Mouse (Mus musculus): ENCODE measurements around the gene Epb41l2. TPM values are rescaled to one million over a fixed set of nuclear protein-coding genes. Genes with fewer than 3 reads are reported as not detected.

Epb41l2 gene
- total RNA-seq, 2 experiments from 2014 or later, result 66.4 to 68.5 TPM

GRCm38 (mm10) chr10:25457118-25457517 lies 97.5 kb downstream of the Epb41l2 start:
- DNase-seq, result no peak
- intact Hi-C loops (cut with DNase I), result no loop called here

DNA sequence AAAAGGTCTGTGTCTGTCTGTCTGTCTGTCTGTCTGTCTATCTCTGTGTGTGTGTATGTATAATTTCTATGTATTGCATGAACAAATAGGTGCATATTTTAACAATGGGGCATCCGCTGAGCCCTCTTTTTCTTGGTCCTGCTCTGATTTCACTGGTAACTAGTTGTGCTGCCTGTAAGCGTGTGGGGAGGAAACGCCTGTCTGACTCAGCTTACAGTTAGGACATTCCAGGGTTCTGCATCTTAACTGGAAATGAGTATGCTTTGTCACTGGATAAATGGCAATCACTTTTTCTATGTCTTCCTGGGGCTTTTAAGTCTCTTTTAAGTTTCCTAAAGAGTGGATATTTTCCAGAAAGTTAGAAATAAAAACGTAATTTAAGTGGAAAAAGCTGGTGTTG lies 98.4 kb downstream of the Epb41l2 start:
- intact Hi-C loops (cut with DNase I), result no loop called here
- no peak for DNase-seq

DNA sequence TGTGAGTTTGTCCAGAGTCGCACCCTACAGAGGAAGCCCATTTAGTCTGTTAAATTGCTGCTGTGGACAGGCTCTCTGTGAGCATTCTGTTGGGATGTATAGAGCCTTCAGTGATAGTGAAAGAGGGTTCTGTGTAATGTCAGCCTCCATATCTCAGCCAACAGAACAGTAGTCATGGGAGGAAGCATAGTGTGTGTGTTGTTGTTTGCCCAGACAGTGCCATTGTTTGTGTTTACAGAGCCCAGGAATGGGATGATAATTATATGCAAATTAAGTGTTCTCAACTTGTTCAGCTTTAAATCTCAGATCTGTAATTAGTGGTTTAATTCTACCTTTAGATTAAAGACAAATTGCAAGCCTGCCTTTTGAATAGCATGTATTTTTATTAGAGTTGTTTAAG lies 102.2 kb downstream of the Epb41l2 start:
- DNase-seq, result no peak
- intact Hi-C loops (cut with DNase I), result no loop called here

GRCm38 (mm10) chr10:25462669-25463068 lies 103.1 kb downstream of the Epb41l2 start:
- intact Hi-C loops (cut with DNase I), result no loop called here

DNA sequence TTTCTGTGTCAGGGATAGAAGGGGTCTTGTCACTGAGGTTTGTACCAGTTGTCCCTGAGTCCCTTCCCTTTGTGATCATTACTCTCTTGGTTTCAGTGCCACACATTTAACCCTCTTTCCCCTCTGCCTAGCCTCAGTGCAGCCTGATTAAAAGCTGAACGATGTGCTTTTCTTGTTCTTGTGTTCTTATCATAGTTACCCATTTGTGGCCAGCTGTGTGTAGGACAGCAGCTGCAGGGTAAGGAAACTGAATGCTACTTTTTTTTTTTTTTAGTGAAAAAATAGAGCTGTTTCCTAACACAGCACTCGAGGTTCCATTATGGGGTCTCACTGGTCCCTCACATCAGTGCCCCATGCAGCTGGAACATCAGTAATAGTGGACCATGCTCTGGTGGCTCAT lies 106.9 kb downstream of the Epb41l2 start:
- DNase-seq, result no peak
- intact Hi-C loops (cut with DNase I), result no loop called here

More at GRCm38 (mm10) chr10:25462669-25463068, 103.1 kb downstream of the Epb41l2 start:
- no peak for DNase-seq

- intact Hi-C loops (cut with DNase I), result no loop called here
- no peak for DNase-seq
These were observed 112.3 kb downstream of the Epb41l2 start for GRCm38 (mm10) chr10:25471944-25472343.

DNA sequence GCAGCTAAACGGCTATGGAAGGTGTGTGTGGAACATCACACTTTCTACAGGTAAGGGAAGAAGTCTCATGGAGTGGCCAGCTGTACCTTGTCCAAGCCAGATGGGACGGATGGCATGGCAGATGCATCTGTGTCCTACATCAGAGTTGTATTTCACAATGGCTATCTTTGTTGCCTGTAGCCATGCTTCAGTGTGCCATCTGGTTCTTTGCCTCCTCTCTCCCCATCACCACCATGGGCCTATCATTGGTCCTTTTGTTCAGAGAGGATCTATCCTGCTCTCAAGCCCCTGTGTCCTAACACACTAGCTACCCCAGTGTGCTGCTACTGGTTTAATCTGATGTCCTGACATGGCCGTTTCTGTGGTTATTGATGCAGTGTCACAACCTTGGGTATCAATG lies 120.1 kb downstream of the Epb41l2 start:
- DNase-seq, result no peak
- intact Hi-C loops (cut with DNase I), result loop anchor here (5.0 kb wide), 2 partner anchors 32 to 67 kb away; no protein-coding TSS in a partner anchor

GRCm38 (mm10) chr10:25482791-25483190 lies 123.2 kb downstream of the Epb41l2 start:
- intact Hi-C loops (cut with DNase I), result loop anchor here (5.0 kb wide), 2 partner anchors 35 to 70 kb away; no protein-coding TSS in a partner anchor
- no peak for DNase-seq

GRCm38 (mm10) chr10:25488456-25488855 lies 128.9 kb downstream of the Epb41l2 start:
- intact Hi-C loops (cut with DNase I), result loop anchor here (1.0 to 5.0 kb wide), 4 partner anchors 101 to 526 kb away; partner anchors contain the start of gene Epb41l2
- DNase-seq, result peak; percentile 75 to 86

- DNase-seq, result no peak
- intact Hi-C loops (cut with DNase I), result no loop called here
These were observed 139.9 kb downstream of the Epb41l2 start for GRCm38 (mm10) chr10:25499323-25500071.

DNA sequence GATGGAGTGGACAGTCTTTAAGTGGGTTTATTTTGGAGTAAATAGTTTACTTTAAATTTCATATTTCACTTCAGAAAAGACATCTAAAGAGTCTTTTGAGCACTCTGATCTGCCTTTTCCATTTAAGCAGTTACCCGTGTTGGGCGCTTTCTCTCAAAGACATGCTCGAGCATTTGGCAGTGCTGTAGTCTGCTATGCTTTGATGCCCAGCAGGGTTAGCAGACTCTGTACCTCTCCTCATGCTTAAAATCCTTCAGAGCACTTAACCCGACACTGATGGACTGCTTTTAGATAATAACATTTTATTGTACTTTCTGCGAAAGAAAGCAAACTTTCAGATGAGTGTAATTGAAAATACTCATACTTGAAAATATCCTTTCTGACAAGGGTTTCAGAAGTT lies 143.7 kb downstream of the Epb41l2 start:
- intact Hi-C loops (cut with DNase I), result no loop called here
- no peak for DNase-seq

DNA sequence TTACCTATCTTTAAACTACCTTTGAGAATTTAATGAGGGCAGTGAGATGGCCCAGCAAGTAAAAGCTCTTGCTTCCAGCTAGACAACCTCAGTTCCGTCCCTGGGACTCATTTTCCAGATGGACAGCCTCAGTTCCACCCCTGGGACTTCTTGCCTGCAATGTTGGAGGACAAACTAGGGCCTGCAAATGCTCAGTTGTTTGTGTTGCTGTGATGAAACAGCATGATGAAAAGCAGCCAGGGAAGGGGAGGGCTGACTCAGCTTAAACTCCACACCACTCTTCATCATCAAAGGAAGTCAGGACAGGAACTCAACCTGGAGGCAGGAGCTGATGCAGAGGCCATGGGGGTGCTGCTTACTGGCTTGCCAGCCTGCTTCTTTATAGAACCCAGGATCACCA lies 154.2 kb downstream of the Epb41l2 start:
- DNase-seq, result no peak
- intact Hi-C loops (cut with DNase I), result no loop called here

DNA sequence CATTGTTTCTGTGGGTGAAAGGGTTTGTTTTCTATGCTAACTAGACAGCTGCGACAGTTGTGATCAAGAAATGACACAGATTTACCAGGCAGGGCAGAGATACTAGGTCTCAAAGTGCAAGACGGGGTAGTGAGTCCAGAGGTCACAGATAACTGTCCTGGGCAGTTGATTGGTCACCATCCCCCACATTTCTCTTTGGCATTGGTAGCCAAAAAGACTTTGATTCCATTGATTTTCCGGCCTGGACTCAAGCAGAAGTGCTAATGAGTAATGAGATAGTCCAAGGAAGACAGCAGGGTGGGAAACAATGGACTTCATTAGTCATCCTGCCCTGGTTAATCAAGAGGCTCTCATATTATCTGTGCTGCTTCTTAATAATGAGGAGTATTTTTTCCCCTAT lies 160.4 kb downstream of the Epb41l2 start:
- intact Hi-C loops (cut with DNase I), result no loop called here
- DNase-seq, result no peak

- DNase-seq, result peak in 1 of 2 experiments; percentile 23
- intact Hi-C loops (cut with DNase I), result no loop called here
These were observed 160.8 kb downstream of the Epb41l2 start for GRCm38 (mm10) chr10:25520428-25520827.

- intact Hi-C loops (cut with DNase I), result no loop called here
- no peak for DNase-seq
These were observed 164.1 kb downstream of the Epb41l2 start for GRCm38 (mm10) chr10:25523727-25524126.

DNA sequence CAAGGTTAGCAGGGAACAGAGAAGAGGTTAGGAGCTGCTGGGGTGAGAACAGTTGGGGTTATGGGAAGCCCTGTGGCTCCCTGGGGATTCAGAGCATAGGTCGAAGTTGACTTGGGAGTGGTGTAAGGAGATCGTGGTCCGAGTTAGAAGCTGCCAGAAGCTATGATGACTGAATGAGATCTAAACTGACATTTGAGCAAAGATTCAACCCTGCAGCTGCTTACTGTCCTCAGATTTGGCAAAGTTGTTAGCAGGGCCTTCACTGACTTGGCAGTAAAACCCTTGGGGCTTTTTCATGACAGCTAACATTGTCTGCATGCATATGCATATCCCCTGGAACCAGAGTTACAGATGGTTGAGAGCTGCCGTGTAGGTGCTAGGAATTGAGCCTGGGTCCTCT lies 166.6 kb downstream of the Epb41l2 start:
- DNase-seq, result no peak
- intact Hi-C loops (cut with DNase I), result no loop called here

- intact Hi-C loops (cut with DNase I), result no loop called here
- DNase-seq, result no peak
These were observed 167.0 kb downstream of the Epb41l2 start for GRCm38 (mm10) chr10:25526622-25527021.

DNA sequence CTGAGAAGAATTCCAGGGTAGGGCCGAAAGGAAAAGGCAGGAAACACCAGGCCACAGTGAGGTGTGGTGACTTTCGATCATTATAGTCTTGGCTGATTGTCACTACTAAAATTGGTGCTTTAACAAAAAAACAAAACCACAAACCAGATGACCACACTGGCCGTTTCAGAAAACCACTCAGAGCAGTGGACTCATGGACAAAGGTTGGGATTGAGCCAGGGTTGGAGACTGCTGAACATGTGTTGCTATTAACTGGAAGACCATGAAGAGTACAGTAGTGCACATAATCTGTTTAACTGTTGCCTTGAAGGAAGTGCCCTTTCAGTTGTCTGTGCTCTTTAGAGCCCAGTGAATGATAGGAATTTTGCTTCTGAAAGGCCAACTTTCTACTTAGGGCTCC lies 167.5 kb downstream of the Epb41l2 start:
- intact Hi-C loops (cut with DNase I), result no loop called here
- DNase-seq, result peak in 1 of 2 experiments; percentile 28

DNA sequence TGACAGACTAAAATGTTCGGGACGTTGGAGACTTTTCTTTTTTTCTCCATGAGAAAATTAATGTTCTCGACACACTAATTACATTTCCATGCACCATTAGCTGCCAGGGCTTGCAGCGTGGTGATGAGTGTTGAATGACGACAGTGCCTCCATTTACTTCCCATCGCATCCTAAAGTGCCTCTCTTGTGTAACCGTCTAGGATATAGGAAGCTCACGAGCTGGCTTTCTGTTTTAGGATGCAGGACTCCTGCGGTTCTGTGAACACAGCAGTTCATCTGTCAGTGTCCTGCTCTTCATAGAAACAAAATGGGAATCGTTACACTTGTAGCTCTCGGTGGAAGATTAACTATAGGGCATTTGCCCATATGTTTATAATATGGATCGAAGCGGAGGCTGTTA lies 171.7 kb downstream of the Epb41l2 start:
- intact Hi-C loops (cut with DNase I), result no loop called here
- no peak for DNase-seq

GRCm38 (mm10) chr10:25533105-25533504 lies 173.5 kb downstream of the Epb41l2 start:
- intact Hi-C loops (cut with DNase I), result no loop called here
- DNase-seq, result no peak

DNA sequence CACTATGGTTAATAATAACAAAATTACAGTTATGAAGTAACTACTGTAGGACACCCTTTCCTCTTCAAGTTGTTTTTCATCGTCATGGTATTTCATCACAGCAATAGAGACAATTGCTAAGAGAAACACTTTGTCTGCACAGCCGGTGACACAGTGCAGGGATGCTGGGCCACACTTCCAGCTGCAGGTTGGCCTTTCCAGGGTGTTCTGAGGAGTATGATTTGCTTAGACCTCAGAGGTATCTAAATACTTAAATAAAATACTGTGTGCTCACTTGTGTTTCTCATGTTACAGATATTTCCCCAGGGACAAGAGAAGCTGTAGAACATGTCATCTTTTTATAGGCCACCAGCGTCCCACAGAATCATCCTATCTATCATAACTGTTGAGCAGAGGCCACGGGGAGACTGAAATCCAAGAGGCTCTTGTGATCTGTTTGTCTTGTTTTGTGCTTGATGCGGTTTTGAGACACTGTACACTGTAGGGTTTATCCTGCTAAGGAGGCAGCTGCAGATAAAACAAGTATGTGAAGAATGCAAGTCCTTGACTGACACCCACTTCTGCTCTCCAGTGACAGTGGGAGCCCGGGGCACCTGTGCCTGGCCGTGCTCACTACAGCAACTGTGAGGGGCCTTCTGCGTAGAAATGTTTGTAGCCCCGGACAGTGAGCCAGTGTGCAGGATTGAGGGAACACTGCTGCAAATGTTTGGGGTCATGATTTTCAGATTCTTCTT lies 174.1 kb downstream of the Epb41l2 start:
- no peak for DNase-seq

DNA sequence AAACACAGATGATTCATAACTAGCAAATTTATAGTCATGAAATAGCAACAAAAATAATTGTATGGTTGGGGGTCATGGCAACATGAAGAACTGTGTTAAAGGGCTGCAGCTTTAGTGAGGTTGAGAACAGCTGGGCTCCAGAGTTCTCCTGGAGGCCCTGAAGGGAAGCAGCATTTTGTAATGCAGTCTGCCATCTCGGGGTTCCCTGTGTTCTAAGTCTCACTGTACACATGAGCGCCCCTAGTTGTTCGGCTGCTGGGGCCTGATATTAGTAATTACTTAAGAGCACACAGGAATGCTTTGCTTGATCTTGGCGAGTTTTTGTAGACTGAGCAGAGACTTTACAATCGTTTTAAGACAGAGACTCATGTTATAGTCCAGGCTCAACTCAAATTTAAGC lies 174.9 kb downstream of the Epb41l2 start:
- intact Hi-C loops (cut with DNase I), result no loop called here
- no peak for DNase-seq

More for the DNA sequence above, 174.1 kb downstream of the Epb41l2 start:
- intact Hi-C loops (cut with DNase I), result no loop called here

Measured in heart, postnatal 14 days (tissue).